Mouse (Mus musculus): ENCODE results near the gene Atg10. TPM values are rescaled to one million over a fixed set of nuclear protein-coding genes. Genes with fewer than 3 reads are reported as not detected.

Atg10 gene
- 7.0 and 9.0 TPM in 2 replicates for polyA plus RNA-seq (2015; fragmentation: Nextera tagmentation; extraction: Ambion mirVana)

GRCm38 (mm10) chr13:91223587-91224437, at the start of gene Atg10:
Gene Atg10 (minus strand): TSS chr13:91223968.

GRCm38 (mm10) chr13:90922751-90923612, 300.8 kb downstream of the Atg10 start, which contains the start of gene Rps23:
Gene Rps23 (plus strand): TSS chr13:90922958.

DNA sequence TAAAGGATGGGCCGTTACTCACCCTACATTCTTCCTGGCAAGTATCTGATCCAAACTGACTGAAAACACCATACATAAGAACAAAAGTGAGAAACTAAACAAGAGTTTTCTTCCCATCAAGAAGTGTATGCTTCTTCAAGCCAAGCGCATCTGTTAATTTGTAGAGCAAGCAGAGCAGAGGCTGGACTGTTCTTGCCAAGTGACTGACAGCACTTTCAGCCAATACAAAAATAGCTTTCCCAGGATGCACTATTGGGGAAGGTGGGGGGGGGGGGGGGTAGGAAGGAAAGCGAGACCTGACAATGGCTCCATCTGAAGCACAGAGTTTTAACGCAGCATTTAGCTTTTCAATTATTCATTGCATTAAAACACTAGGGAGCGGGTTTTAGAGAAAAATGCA, 318.6 kb downstream of the Atg10 start, which contains the start of gene Atp6ap1l:
TSS of gene Atp6ap1l (minus strand) at position 180 of the 400 bp plus-strand sequence.

Other genes with a start within 250 kb of the Atg10 start
- gene Ssbp2, start 236.3 kb upstream of the Atg10 start, polyA plus RNA-seq (2015; fragmentation: Nextera tagmentation; extraction: Ambion mirVana): 84.3 and 86.9 TPM in 2 replicates